Mouse (Mus musculus) neural tube, embryonic 11.5 days (tissue): Measurements from ENCODE around the gene Slc22a23. TPM values are rescaled to one million over a fixed set of nuclear protein-coding genes. Genes with fewer than 3 reads are reported as not detected.

Source experiments
- ATAC-seq: fragments of 200-750 bp; cut with Nextera tagmentation; 2 replicates; pipeline ENCODE4 v1.8.0; 2017; ENCODE audit warnings: moderate number of reproducible peaks, mild to moderate bottlenecking, moderate TSS enrichment, moderate library complexity; ENCODE audit not compliant: insufficient read depth, low FRiP score, low TSS enrichment
- DNase-seq: peaks from one replicate; pipeline ENCODE4 v3.0.0-alpha.2; 2015; ENCODE audit warnings: low spot score
- H3K27ac ChIP-seq: fragments of 300-500 bp; sonication (generic); 2 replicates; pipeline ENCODE4 v1.5.1; 2014; ENCODE audit warnings: low read depth, mild to moderate bottlenecking, low read length
- H3K27me3 ChIP-seq: fragments of 300-500 bp; sonication (generic); 2 replicates; pipeline ENCODE4 v1.6.1; 2014; ENCODE audit warnings: mild to moderate bottlenecking, low read length, mixed read lengths; ENCODE audit not compliant: control insufficient read depth, insufficient read depth
- H3K36me3 ChIP-seq: fragments of 300-500 bp; sonication (generic); 2 replicates; pipeline ENCODE4 v1.6.1; 2014; ENCODE audit warnings: mild to moderate bottlenecking, low read length, moderate library complexity, mixed read lengths; ENCODE audit not compliant: control insufficient read depth, insufficient read depth
- H3K4me1 ChIP-seq: fragments of 300-500 bp; sonication (generic); 2 replicates; pipeline ENCODE4 v1.6.1; 2014; ENCODE audit warnings: low read length, mixed read lengths; ENCODE audit not compliant: control insufficient read depth, insufficient read depth
- H3K4me2 ChIP-seq: fragments of 300-500 bp; sonication (generic); 2 replicates; pipeline ENCODE4 v1.6.1; 2014; ENCODE audit warnings: low read depth, mild to moderate bottlenecking, moderate library complexity
- H3K4me3 ChIP-seq: fragments of 300-500 bp; sonication (generic); 2 replicates; pipeline ENCODE4 v1.5.1; 2014; ENCODE audit warnings: low read depth, low read length
- H3K9ac ChIP-seq: fragments of 300-500 bp; sonication (generic); 2 replicates; pipeline ENCODE4 v1.6.1; 2014; ENCODE audit warnings: mild to moderate bottlenecking, low read length
- H3K9me3 ChIP-seq: fragments of 300-500 bp; sonication (generic); 2 replicates; pipeline ENCODE4 v1.6.1; 2016; ENCODE audit warnings: low read length; ENCODE audit not compliant: control insufficient read depth
- WGBS: fragments of 180-500 bp; shearing (Covaris S2); extraction: QIAGEN DNeasy Blood & Tissue Kit; methylation state at CpG from one replicate; pipeline ENCODE4 v1.1.7; 2014; 5-methylcytosine and 5-hydroxymethylcytosine counted together
- polyA plus RNA-seq: library from polyadenylated mRNA; unstranded; fragments of >200 nt; fragmentation: Nextera tagmentation; extraction: Ambion mirVana; gene quantifications from 2 replicates; pipeline ENCODE4 v1.2.1, GENCODE M21; 2014

Slc22a23 gene
- polyA plus RNA-seq, 1 experiment from 2014 or later = 13.3 TPM

GRCm38 (mm10) chr13:34227720-34228661, 117.0 kb downstream of the Slc22a23 start:
- no peak for ATAC-seq
- Histone ChIP-seq H3K9me3 (no peaks in the 10 kb centered on the region), H3K4me2 (no peak overlapping the region), H3K4me1 (peaks cover 13% of the 10 kb centered on the region; the same call in 1 of the 2 replicates), H3K4me3 (no peak overlapping the region), H3K27ac (no peak overlapping the region), H3K9ac (no peak overlapping the region), H3K27me3 (no peaks in the 10 kb centered on the region), H3K36me3 (no peaks in the 10 kb centered on the region)
- WGBS = 36% methylated on average over 12 of the region's 12 CpGs
- no peak for DNase-seq

DNA sequence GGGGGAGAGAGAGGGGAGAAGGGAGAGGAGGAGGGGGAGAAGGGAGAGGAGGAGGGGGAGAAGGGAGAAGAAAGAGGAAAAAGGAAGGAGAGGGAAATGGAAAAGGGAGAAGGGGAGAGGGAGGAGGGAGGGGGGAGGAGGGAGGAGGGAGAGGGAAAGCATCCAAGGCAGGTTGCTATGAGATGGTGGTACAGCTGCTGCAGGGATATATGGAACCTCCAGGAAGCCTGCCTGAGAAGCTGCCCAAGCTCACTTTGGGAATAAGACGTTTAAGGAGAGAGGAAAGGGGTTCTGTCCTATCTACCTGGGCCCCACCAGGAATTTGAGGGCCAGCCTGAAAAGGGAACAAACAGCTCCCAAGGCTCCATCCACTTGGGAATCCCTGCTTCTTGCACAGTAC, 118.0 kb downstream of the Slc22a23 start:
- Histone ChIP-seq H3K4me1 (peaks cover 15% of the 10 kb centered on the region; the same call in 1 of the 2 replicates), H3K4me2 (no peak overlapping the region), H3K36me3 (no peaks in the 10 kb centered on the region), H3K9me3 (no peaks in the 10 kb centered on the region), H3K27me3 (no peaks in the 10 kb centered on the region), H3K4me3 (no peak overlapping the region), H3K27ac (no peak overlapping the region), H3K9ac (no peak overlapping the region)
- no peak for ATAC-seq
- no peak for DNase-seq
- 27% methylated on average over 1 of the region's 1 CpGs for WGBS

DNA sequence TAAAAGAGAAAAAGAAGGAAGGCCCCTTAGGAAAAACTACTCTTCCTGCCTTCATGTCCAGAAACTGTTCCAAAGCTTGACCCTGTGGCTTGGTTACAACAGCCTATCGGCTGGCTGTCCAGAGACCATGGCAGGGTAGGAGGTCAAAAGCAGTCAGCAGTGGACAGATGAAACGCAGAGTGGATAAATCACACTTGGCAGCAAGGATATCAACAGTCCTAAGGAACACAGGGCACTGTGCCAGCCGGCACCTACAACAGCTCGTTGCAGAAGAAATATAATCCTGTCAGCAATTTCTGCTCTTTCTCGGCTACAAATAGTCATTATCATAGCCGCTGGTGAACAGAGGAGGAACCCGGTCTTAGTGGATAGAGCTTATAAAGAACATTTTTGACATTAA, 122.0 kb downstream of the Slc22a23 start:
- DNase-seq (no peak), ATAC-seq (no peak)
- H3K4me3 ChIP-seq = no peak overlapping the region
- peaks cover 15% of the 10 kb centered on the region; the same call in 1 of the 2 replicates for H3K4me1 ChIP-seq
- no peak overlapping the region for H3K4me2 ChIP-seq
- no peaks in the 10 kb centered on the region for H3K36me3 ChIP-seq
- H3K27ac ChIP-seq = no peak overlapping the region
- WGBS = 54% methylated on average over 7 of the region's 7 CpGs
- no peaks in the 10 kb centered on the region for H3K27me3 ChIP-seq
- no peak overlapping the region for H3K9ac ChIP-seq
- no peaks in the 10 kb centered on the region for H3K9me3 ChIP-seq

GRCm38 (mm10) chr13:34219728-34220127, 125.3 kb downstream of the Slc22a23 start:
- ATAC-seq (no peak), DNase-seq (no peak)
- Histone ChIP-seq H3K4me2 (no peak overlapping the region), H3K27me3 (no peaks in the 10 kb centered on the region), H3K36me3 (no peaks in the 10 kb centered on the region), H3K27ac (no peak overlapping the region), H3K4me3 (no peak overlapping the region), H3K9me3 (no peaks in the 10 kb centered on the region), H3K9ac (no peak overlapping the region), H3K4me1 (peaks cover 9% of the 10 kb centered on the region; the same call in 1 of the 2 replicates)
- 80% methylated on average over 3 of the region's 3 CpGs for WGBS

DNA sequence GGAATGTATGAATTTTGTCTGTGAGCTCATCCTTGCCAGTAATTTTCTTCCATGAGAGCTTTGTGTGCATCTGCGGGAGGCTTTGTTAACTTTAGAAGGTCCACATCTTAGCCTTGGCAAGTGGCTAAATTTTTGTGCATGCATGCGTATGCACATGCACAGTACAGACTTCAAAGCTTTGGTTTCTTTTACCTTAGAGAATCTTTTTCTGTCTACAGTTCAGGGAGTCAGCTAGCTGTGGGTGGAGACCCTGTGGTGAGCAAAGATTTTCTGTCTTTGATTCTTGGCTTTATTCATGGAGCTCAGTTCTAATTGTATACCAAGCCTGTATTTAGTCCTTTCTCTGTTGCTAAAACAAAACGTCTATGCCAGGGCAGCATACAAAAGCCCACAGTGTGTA, 126.2 kb downstream of the Slc22a23 start:
- Histone ChIP-seq H3K4me2 (no peak overlapping the region), H3K27ac (no peak overlapping the region), H3K36me3 (no peaks in the 10 kb centered on the region), H3K4me3 (no peak overlapping the region), H3K27me3 (no peaks in the 10 kb centered on the region), H3K9me3 (no peaks in the 10 kb centered on the region), H3K4me1 (peaks cover 9% of the 10 kb centered on the region; the same call in 1 of the 2 replicates), H3K9ac (no peak overlapping the region)
- DNase-seq = no peak
- 94% methylated on average over 3 of the region's 3 CpGs for WGBS
- ATAC-seq = no peak

- no peak overlapping the region for H3K9ac ChIP-seq
- no peak overlapping the region for H3K4me3 ChIP-seq
- no peaks in the 10 kb centered on the region for H3K36me3 ChIP-seq
- H3K9me3 ChIP-seq = no peaks in the 10 kb centered on the region
- no peaks in the 10 kb centered on the region for H3K4me1 ChIP-seq
- no peak overlapping the region for H3K27ac ChIP-seq
- ATAC-seq (no peak), DNase-seq (no peak)
- no peak overlapping the region for H3K4me2 ChIP-seq
- H3K27me3 ChIP-seq = no peaks in the 10 kb centered on the region
- 95% methylated on average over 3 of the region's 3 CpGs for WGBS
Measured at GRCm38 (mm10) chr13:34214855-34215254, 130.1 kb downstream of the Slc22a23 start.

DNA sequence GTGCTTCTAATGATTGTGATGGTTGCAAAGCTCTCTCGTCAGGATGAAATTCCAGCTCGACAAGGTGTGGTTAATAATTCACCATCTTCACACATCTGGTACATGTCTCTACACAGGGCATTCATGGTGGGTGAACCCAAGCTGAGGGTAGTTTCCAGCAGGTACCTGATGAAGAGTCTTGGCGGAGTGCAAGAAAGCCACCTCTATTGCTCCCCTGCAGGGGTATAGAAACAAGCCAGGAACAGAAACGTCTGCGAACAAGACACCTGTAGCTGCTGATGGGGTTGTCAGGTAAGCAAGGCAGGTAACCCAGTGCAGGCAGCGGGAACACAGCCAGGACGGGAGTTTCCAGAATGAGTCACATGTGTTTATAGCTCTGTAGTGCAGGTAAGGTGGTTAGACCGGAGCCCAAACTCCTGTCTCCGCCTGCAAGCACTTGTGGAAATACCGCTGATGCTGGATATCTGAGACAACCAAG, 132.2 kb downstream of the Slc22a23 start:
- H3K27ac ChIP-seq = no peak overlapping the region
- no peak overlapping the region for H3K4me2 ChIP-seq
- H3K27me3 ChIP-seq = no peaks in the 10 kb centered on the region
- no peaks in the 10 kb centered on the region for H3K9me3 ChIP-seq
- ATAC-seq (no peak), DNase-seq (no peak)
- no peak overlapping the region for H3K4me3 ChIP-seq
- no peaks in the 10 kb centered on the region for H3K36me3 ChIP-seq
- H3K9ac ChIP-seq = no peak overlapping the region
- 73% methylated on average over 10 of the region's 10 CpGs for WGBS
- H3K4me1 ChIP-seq = no peaks in the 10 kb centered on the region

GRCm38 (mm10) chr13:34211261-34211775, 133.7 kb downstream of the Slc22a23 start:
- no peak for DNase-seq
- Histone ChIP-seq H3K4me3 (no peak overlapping the region), H3K27me3 (no peaks in the 10 kb centered on the region), H3K9me3 (no peaks in the 10 kb centered on the region), H3K27ac (no peak overlapping the region), H3K9ac (no peak overlapping the region), H3K36me3 (no peaks in the 10 kb centered on the region), H3K4me2 (no peak overlapping the region), H3K4me1 (no peaks in the 10 kb centered on the region)
- 77% methylated on average over 4 of the region's 4 CpGs for WGBS
- ATAC-seq = no peak
